Mouse (Mus musculus): ENCODE data around the gene Myt1l.

DNA sequence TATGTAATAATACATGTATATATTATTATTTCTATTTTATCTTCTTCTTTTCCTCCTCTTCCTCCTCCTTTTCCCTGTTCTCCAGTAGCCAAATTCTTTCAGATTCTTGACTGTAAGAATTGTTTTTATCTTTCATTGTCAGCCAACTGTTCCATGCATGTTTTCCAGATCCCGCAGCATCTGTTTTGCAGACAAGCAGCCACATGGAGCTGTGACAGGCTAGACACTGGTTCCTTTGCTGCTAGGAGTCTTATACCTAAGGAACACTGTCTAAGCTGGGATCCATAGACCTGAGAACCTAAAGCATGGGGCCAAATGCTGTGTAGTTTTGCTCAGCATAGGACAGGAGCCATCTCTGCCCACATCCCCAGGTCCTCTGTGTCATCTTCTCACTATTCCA is 238.0 kb downstream of the Myt1l start:
- no peak for TF ChIP-seq CTCF (IDR thresholded peaks at IDR 0.05)
- TF ChIP-seq EP300 (IDR thresholded peaks at IDR 0.05): no peak

All from lung, postnatal 0 days (tissue).